Mouse (Mus musculus): ENCODE measurements around the gene D16Ertd472e.

DNA sequence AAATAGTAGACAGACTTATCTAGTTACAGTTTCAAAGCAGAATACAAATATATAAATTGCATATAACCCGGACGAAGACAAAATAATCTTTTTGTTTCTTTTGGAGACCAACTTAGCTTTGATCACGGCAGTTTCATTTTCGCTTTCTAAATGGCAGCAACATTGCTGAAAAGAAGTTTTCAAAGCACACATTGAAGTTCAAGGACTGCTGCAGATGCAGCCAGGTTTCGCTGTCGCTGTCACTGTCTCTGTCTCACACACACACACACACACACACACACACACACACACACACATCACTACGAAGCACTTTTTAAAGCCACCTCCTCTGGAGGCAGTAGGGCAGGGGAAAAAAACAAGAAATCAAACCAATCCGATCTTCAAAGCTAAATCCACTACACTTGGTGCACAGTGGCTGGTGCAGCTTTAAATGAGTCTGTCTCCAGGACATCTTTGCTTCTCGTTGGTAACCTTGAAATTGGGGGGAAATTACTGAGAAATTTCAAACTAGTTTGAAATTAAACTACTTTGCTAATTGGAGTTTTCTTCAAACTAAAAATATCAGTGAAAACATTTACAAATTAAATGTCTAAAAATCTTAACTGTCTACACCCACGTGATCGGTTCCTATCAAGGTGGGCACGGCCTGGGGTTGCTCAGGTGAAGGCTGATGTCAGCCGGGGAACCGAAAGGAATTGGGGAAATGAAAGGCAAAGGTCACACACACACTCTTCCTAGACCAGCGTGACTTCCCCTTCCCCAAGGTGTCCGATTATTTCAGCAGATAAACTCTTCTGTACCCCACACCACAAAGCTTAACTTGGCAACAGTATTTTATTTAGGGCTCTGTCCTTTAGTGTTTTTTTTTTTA, 35.9 kb downstream of the D16Ertd472e start:
- TF ChIP-seq CTCF (IDR thresholded peaks at IDR 0.05; ENCODE audit: low read depth) = no peak
- TF ChIP-seq EP300 (IDR thresholded peaks at IDR 0.05; ENCODE audit: low read depth) = no peak
